Mouse (Mus musculus) ES-E14 (cell line): ENCODE measurements around the gene Qrsl1. TPM values are rescaled to one million over a fixed set of nuclear protein-coding genes. Genes with fewer than 3 reads are reported as not detected.
A peak's percentile ranks its signal among the peaks of the same experiment; 100 is the strongest.

Source experiments
- DNase-seq: peaks from one replicate; pipeline ENCODE4 v3.0.0-alpha.2; 2013; ENCODE audit warnings: low read depth, low spot score
- H3K27ac ChIP-seq: 2 replicates; pipeline ENCODE4 v1.5.1; 2012; ENCODE audit warnings: low read depth, mild to moderate bottlenecking, low read length, moderate library complexity, mixed read lengths; ENCODE audit not compliant: poor library complexity, insufficient read depth, severe bottlenecking
- H3K36me3 ChIP-seq: 2 replicates; pipeline ENCODE4 v1.6.1; 2012; ENCODE audit warnings: mild to moderate bottlenecking, low read length, moderate library complexity, mixed read lengths; ENCODE audit not compliant: control insufficient read depth, poor library complexity, insufficient read depth, severe bottlenecking
- H3K4me1 ChIP-seq, 2 experiments: fragments of 150-350 bp in 1 of 2; sonication (generic) in 1 of 2; 2 replicates each; pipeline ENCODE4 v1.6.1; 2012; ENCODE audit warnings: low read length in 2 of 2, mild to moderate bottlenecking in 1 of 2, mixed read lengths in 1 of 2; ENCODE audit not compliant: control insufficient read depth in 2 of 2, insufficient read depth in 2 of 2, poor library complexity in 1 of 2
- H3K4me3 ChIP-seq, 2 experiments: fragments of 150-350 bp in 1 of 2; sonication (generic) in 1 of 2; 2 replicates each; pipeline ENCODE4 v1.5.1; 2012; ENCODE audit warnings: low read length in 2 of 2, low read depth in 1 of 2, mild to moderate bottlenecking in 1 of 2, mixed read lengths in 1 of 2; ENCODE audit not compliant: insufficient read depth in 1 of 2, poor library complexity in 1 of 2, severe bottlenecking in 1 of 2
- H3K9ac ChIP-seq: 2 replicates; pipeline ENCODE4 v1.6.1; 2012; ENCODE audit warnings: low read depth, mild to moderate bottlenecking, low read length, mixed read lengths; ENCODE audit not compliant: poor library complexity, insufficient read depth, severe bottlenecking
- H3K9me3 ChIP-seq: fragments of 150-350 bp; sonication (generic); 2 replicates; pipeline ENCODE4 v1.6.1; 2012; ENCODE audit warnings: low read depth, mild to moderate bottlenecking, low read length; ENCODE audit not compliant: control insufficient read depth, insufficient read depth
- CHD2 ChIP-seq: IDR thresholded peaks from 2 replicates; pipeline ENCODE4 v1.6.1; 2014; ENCODE audit warnings: mild to moderate bottlenecking, low read depth, low read length, inconsistent platforms
- HCFC1 ChIP-seq: IDR thresholded peaks from 2 replicates; pipeline ENCODE4 v1.6.1; 2012; ENCODE audit warnings: low read length, inconsistent platforms, borderline replicate concordance; ENCODE audit not compliant: insufficient read depth
- MAFK ChIP-seq: IDR thresholded peaks from 2 replicates; pipeline ENCODE4 v1.6.1; 2014; ENCODE audit warnings: mild to moderate bottlenecking, low read depth, low read length, inconsistent platforms; ENCODE audit not compliant: insufficient read depth
- ZC3H11A ChIP-seq: IDR thresholded peaks from 2 replicates; pipeline ENCODE4 v1.6.1; 2012; ENCODE audit warnings: low read depth, mild to moderate bottlenecking, inconsistent platforms, low read length, borderline replicate concordance
- ZNF384 ChIP-seq: IDR thresholded peaks from 2 replicates; pipeline ENCODE4 v1.6.1; 2012; ENCODE audit warnings: low read depth, low read length, inconsistent platforms
- in situ Hi-C, 2 experiments: fragments of 600-800 bp; cut with MboI; formaldehyde crosslinking; loops; one replicate each; pipeline ENCODE4 v1.15.1; 2025; ENCODE audit warnings: low sequenced_read_pairs in 2 of 2, inconsistent platforms in 1 of 2; ENCODE audit not compliant: unreplicated experiment in 2 of 2
- total RNA-seq: library from RNA; depleted of rRNA; stranded (reverse); fragments of 300-350 nt; gene quantifications from 2 replicates; pipeline ENCODE4 v1.2.3, GENCODE M21; 2012

The Qrsl1 gene
- total RNA-seq, 1 experiment: 24.8 TPM

- Histone ChIP-seq H3K4me3 (no peak overlapping the region), H3K27ac (no peak overlapping the region), H3K36me3 (no peaks in the 10 kb centered on the region), H3K4me1 (no peaks in the 10 kb centered on the region), H3K9me3 (no peaks in the 10 kb centered on the region), H3K9ac (no peak overlapping the region)
- no peak for TF ChIP-seq ZNF384
- no peak for TF ChIP-seq HCFC1
- no peak for TF ChIP-seq ZC3H11A
- no peak for TF ChIP-seq MAFK
- TF ChIP-seq CHD2: no peak
- no peak for DNase-seq
- in situ Hi-C loops: no loop called here
Observed at GRCm38 (mm10) chr10:43832868-43833267, 68.7 kb downstream of the Qrsl1 start.

GRCm38 (mm10) chr10:43830251-43831018 lies 71.1 kb downstream of the Qrsl1 start:
- in situ Hi-C loops: no loop called here
- Histone ChIP-seq H3K9ac (no peak overlapping the region), H3K4me3 (no peak overlapping the region), H3K36me3 (no peaks in the 10 kb centered on the region), H3K27ac (no peak overlapping the region), H3K4me1 (no peaks in the 10 kb centered on the region), H3K9me3 (no peaks in the 10 kb centered on the region)
- DNase-seq: no peak
- TF ChIP-seq MAFK: no peak
- no peak for TF ChIP-seq CHD2
- no peak for TF ChIP-seq ZNF384
- TF ChIP-seq ZC3H11A: no peak
- TF ChIP-seq HCFC1: no peak

- no peak overlapping the region for H3K9ac ChIP-seq
- no peak overlapping the region for H3K4me3 ChIP-seq
- no peak for DNase-seq
- no peaks in the 10 kb centered on the region for H3K9me3 ChIP-seq
- in situ Hi-C loops: no loop called here
- no peaks in the 10 kb centered on the region for H3K4me1 ChIP-seq
- TF ChIP-seq ZC3H11A: no peak
- no peak for TF ChIP-seq ZNF384
- no peak for TF ChIP-seq CHD2
- TF ChIP-seq HCFC1: no peak
- no peak for TF ChIP-seq MAFK
- H3K27ac ChIP-seq: no peak overlapping the region
- H3K36me3 ChIP-seq: no peaks in the 10 kb centered on the region
Observed at GRCm38 (mm10) chr10:43828686-43829015, 72.9 kb downstream of the Qrsl1 start.

- H3K9ac ChIP-seq: no peak overlapping the region
- H3K36me3 ChIP-seq: no peaks in the 10 kb centered on the region
- TF ChIP-seq ZNF384: no peak
- no peak for TF ChIP-seq ZC3H11A
- TF ChIP-seq MAFK: peak; percentile 96
- TF ChIP-seq CHD2: no peak
- DNase-seq: no peak
- no peak overlapping the region for H3K27ac ChIP-seq
- no peaks in the 10 kb centered on the region for H3K4me1 ChIP-seq
- H3K4me3 ChIP-seq: no peak overlapping the region
- no peaks in the 10 kb centered on the region for H3K9me3 ChIP-seq
- in situ Hi-C loops: no loop called here
Observed at GRCm38 (mm10) chr10:43827958-43828685, 73.4 kb downstream of the Qrsl1 start.
